Mouse (Mus musculus): Measurements from ENCODE around the gene Cd2bp2.

- TF ChIP-seq CTCF (IDR thresholded peaks at IDR 0.05; ENCODE audit: low read depth) (no peak), EP300 (IDR thresholded peaks at IDR 0.05; ENCODE audit: low read depth) (no peak)
These were observed 10.8 kb upstream of the Cd2bp2 start for GRCm38 (mm10) chr7:127206606-127207005.

All from liver, postnatal 0 days (tissue).